Mouse (Mus musculus) gastrocnemius, postnatal 10 days (tissue): Measurements from ENCODE around the gene Mllt3. TPM values are rescaled to one million over a fixed set of nuclear protein-coding genes. Genes with fewer than 3 reads are reported as not detected.

Experiments
- DNase-seq: peaks from one replicate; pipeline ENCODE4 v3.0.0; 2021; ENCODE audit warnings: mixed read lengths
- total RNA-seq, 2 experiments: library from RNA; stranded (reverse); gene quantifications; 2 replicates each; pipeline ENCODE4 v1.2.3; 2021

Mllt3 gene
- total RNA-seq, 2 experiments from 2014 or later, result 45.7 to 57.1 TPM

DNA sequence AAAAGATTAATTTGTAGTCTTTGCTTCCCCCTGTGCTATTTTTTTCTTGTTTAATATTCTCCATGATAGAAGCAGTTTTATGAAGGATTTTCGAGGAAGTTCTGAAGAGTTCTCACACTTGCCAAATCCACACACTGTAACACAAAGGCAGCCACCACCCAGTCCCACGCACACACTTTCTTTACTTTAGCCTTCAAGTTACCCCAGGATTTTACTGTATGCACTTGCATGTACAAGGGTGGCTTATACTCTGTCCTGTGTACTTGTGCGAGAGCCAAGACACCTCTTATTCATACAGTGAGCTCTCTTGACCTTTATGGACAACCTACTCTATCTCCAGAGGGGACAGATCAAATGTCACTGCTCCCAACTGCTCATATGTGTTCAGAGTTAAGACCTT, 209.5 kb downstream of the Mllt3 start:
- no peak for DNase-seq

- no peak for DNase-seq
Measured at GRCm38 (mm10) chr4:87823191-87823590, 210.0 kb downstream of the Mllt3 start.

DNA sequence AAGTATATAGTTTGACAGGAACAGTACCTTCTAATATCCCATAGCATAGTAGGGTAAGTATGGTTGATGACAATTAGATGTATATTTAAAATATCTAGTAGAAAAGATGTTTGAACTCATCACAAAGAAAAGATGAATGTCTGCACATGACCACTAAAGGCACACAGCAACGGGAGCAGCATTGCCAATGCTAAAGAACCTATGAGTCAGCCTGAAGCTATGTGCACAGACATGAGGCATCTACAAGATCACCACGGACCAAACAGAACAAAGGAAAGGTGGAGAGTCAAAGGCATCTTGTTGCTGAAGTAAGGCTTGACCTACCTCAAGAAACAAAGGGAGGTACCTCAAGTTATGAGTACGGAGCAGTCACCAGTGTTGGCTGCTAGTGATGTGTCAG, 212.3 kb downstream of the Mllt3 start:
- DNase-seq, result no peak

DNA sequence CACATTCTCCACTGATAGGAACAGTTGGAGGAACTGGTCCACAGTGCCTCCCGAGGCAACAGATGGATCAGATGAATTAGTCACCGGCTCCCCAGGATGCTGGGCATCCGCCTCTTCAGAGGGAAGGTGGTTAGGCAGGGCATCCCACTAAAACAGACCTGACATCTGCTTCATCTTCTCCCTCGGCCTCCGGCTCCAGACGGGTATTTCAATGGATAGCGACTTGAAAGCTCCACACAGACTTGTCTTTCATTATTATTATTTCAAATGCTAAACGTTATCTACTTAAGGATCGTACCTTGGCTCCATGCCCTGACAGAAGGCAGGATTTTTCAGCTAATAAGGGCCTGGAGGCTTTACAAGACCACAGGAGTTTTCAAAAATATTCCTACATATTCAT, 214.0 kb downstream of the Mllt3 start:
- DNase-seq, result no peak

DNA sequence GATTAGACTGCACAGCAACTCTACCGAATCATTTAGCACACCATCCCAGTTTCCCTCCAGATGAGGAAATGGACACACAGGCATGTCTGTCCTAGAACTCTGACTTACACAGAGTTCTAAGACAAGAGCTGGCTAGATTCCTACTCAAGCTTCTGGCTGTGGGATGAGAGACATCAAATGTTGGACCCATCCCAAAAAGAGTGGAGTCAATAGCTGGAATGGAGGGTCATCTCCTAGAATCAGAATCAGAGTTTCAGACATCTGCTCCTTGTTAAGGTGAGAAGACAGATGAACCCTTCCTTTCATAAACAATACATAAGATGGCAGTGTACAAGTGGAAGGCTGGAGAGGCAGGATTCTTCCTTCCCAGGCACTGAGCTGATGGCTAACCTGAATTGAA, 214.9 kb downstream of the Mllt3 start:
- DNase-seq, result no peak

DNA sequence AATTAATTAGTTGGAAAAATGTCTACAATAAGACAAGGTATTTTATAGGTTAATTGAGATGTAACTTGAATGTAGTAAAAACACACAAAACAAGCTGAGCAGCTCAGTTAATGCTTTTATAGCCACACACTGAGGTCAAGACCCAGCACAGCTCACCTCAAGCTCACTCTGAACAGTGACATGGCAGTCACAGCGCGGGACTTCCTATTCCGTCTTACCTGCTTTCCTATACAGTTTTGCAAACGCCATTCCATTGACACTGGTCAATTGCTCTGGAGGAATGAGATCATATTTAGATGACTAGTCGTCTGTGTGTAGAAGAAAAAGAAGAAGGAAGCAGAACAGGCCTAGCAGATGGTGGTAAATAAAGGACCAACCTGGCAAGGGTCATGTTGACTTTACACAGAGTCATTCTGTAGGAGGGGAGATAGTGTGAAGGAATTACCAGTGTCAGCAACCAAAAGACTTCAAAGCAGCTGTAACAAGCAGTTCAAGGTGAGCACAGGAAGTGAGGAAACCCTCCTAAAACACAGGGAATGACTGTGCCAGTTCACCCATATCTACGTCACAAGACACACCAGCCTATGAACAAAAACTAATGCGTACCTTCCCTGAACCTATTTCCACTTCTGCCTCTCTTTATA, 217.6 kb downstream of the Mllt3 start:
- DNase-seq, result no peak

DNA sequence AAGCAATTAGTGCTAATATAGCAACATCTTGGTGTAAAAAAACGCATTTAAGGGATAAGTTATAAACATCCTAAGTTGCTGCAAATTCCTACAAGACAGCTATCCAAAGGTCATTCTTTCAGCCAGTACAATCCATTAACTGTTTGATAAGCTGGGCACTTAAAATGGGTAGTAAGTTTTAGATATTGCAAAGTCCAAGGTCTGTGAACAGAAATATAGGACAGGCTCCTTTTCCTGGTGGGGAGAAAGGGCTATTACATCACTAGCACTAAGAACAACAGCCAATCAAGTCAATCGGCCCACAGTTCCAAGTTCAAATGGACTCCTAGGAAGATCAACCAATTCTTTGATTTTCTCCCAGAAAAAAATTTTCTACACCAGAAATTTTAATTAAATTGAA, 221.3 kb downstream of the Mllt3 start:
- no peak for DNase-seq

GRCm38 (mm10) chr4:87806196-87806987, 226.8 kb downstream of the Mllt3 start:
- no peak for DNase-seq

GRCm38 (mm10) chr4:87804576-87804975, 228.6 kb downstream of the Mllt3 start:
- DNase-seq, result no peak

GRCm38 (mm10) chr4:87803313-87803712, 229.9 kb downstream of the Mllt3 start:
- DNase-seq, result no peak

- no peak for DNase-seq
Measured at GRCm38 (mm10) chr4:87802140-87802539, 231.0 kb downstream of the Mllt3 start.

DNA sequence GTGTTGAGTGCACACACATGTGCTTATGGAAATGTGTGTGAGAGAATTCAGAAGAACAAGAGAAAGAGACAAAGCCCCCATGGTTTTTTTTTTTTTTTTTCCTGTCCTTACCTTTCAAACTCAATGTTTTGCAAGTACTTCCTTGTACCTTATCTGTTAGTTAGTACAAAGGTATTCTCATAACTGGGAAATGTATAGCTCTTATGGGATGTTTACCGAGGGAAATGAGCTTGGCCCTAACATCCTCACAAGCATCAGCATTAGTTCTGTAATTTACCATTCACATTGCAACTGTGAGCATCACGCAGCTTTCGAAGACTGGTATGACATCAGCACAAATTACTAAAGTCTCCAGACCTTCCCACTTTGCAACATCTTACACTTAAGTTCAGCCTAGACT, 231.8 kb downstream of the Mllt3 start:
- no peak for DNase-seq

GRCm38 (mm10) chr4:87800276-87800675, 232.9 kb downstream of the Mllt3 start:
- no peak for DNase-seq

GRCm38 (mm10) chr4:87799418-87799817, 233.7 kb downstream of the Mllt3 start:
- DNase-seq, result no peak

GRCm38 (mm10) chr4:87795261-87795660, 237.9 kb downstream of the Mllt3 start:
- no peak for DNase-seq

- no peak for DNase-seq
Measured at GRCm38 (mm10) chr4:87794216-87794615, 238.9 kb downstream of the Mllt3 start.

DNA sequence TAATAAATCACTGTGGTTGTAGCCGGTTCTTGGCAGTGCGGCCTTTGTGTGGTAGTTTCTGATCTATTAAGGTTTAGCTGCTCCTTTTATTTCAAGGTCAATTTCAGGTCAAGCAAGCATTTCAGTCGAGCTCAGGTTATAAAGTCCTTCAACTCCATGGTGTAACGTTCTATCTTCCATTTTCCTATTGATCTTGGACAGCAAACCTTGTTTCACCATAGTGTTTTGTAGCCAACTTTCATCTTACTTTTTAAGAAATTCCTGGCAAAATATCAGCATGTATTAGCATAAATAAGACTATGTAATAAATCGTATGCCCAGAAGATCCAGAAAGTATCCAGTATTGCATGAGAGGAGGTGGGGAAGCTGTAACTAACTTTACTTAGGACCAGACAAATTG, 240.7 kb downstream of the Mllt3 start:
- no peak for DNase-seq

DNA sequence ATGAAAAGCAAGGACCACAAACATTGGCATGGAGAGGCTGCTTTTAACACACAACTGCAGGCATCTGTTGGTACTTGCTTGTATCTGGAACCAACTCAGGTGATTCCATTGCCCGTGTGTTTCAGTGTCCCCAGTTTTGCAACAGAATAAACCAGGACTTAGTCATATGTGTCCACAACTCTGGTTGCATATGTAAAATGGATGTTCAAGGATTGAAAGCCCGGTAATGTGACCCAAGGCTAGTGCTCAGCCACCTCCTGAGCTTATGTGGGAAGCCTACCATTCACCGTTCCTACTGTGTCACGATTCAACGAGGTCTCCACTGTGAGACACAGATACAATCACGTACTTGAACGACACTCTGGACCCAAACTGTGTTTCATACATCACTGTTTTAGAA, 243.7 kb downstream of the Mllt3 start:
- no peak for DNase-seq

DNA sequence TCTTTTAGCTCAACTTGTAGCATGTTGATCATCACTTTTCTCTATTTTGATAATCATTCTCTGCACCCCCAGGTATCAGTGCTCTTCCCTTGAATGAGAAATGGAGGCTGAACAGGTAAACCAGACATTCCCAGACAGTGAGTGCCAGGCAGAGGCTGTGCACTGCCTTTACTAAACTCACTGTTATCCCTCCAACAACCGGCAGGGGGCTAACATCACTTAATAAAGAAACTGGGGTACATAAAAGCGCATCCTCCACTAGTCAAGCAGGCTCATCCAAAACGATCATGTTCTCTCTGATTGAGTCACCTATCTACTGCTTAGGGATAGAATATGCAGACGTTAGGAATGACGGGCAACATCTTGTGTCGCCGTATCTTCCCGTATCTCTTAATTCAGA, 244.5 kb downstream of the Mllt3 start:
- DNase-seq, result peak; percentile 35

- DNase-seq, result peak; percentile 32
Measured at GRCm38 (mm10) chr4:87785132-87786074, 247.8 kb downstream of the Mllt3 start.

DNA sequence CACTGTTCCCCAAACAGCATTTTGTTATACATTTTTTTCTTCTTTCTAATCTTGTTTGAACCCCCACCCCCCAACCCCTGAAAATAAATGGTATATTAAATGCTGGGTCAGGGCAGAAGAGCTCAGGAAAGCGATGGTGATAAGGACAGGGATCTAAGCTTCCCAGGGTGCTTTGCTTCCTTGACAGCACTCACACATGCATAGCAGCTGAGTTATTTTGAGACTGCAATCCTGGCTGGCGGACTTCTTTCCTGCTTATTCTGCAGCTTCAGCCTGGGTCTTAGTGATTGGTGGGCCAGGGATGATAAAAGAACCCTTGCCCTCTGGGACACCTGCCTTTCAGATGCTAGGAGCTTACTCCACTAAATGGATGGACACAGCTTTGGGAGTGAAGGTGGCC, 249.4 kb downstream of the Mllt3 start:
- DNase-seq, result no peak

- no peak for DNase-seq
Measured at GRCm38 (mm10) chr4:87781971-87782370, 251.2 kb downstream of the Mllt3 start.

DNA sequence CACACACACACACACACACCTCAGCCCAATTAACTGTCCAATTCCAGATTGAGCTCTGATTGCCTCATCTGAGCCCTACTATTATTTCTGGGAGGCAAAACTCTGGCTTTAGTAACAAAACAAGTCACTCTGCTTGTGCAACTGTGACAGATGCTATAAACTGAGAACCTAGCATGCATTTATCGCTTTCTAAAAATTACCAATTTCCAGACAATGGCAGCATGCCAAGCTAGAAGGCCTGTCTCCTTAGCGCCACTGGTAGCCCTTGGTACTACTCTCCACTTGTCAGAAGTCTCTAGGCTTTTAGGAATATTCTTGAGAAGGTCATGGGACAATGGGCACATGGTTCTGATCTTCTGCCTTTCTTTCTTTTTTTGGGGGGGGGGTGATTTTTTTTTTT, 257.4 kb downstream of the Mllt3 start:
- no peak for DNase-seq
